Mouse (Mus musculus) right cerebral cortex, adult 2 months (tissue): ENCODE measurements around the gene Gramd1b.

Source experiments
- DNase-seq, 2 experiments: peaks; one replicate each; pipeline ENCODE4 v3.0.0; 2021 to 2022; ENCODE audit warnings: low spot score in 2 of 2

Gramd1b gene

DNA sequence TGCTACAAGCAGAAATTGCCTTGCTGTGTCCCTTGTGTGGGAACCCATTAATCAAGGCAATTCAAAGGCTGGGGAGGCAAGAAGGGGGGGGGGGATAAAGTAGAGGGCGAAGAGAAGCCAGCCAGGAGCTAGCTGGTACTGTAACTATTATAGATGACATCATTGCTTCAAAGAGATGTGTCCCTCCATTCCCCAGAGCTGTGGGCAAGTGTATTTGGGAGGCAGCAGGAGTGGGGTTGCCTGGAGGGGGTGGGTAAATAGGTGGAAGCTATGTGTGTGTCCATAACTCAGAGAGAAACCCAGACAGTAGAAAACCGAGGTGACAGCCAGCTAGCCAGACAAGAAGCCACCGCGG lies 262.5 kb downstream of the Gramd1b start:
- no peak for DNase-seq

DNA sequence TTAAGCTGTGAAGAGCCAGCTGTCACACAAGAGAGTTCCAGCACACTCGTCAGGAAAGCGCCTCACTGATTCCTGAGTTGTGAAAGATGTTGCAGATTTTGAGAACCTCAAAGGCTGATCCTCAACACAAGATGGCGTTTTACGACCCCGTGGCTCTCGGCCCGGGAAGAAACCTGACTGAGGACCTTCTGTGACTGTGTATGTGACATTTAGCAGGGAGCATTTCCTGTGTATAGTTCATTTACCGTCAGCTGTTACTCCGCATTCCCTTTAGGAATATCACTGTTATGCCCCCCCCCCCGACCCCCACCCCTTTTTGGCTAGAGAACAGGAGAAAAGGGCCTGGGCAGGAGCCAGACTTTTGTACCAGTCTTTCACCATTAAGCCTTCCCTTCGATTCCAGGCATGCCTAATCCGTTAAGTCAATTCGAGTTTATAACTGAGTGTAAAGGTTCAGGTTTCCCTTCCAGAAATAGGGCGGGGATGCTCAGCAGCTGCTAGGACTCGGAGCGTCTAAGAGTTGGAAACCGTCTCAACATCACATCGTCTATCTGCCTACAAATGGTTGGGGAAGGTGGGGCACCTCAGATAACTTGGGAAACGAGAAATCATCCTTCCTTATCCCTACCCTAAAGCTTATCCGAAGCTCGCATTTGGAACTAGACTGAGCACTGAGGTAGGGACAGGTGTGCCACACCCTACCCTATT lies 263.0 kb downstream of the Gramd1b start:
- no peak for DNase-seq

DNA sequence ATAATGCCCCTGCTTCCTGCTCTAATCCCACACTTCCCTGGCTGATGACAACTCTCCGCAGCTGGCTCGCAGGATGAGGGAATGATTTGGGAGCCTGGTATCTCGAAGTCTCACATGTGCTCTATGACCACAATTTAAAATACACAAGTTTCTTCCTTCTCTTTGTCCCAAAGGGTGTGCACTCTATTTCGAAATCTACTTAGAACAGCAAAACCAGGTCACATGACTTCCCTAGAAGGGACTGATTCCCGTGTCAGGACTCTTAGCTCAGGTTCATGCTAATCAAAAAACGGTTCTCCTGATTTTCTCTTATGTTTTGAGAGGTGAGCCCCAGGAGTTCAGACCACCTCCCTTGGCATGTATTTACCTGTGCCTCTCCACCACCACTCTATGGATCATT lies 267.3 kb downstream of the Gramd1b start:
- DNase-seq = no peak

DNA sequence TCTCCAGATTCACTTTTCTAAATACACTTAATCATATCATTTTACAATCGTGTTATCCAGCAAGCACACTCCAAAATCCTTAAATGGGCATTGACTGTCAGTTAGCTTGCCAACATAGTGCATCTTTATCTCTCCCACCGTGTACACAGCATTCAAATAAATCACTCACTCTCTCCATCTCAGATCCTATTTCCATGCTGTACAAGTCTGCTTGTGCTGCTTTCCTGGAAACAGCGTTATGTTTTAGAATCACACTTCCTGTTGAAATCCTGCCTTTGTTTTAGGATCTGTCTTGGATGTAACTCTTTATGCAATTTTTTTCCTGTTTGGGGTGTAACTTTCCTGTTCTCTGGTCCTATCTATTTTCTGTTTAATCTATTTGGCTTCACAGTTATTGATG lies 278.7 kb downstream of the Gramd1b start:
- DNase-seq = no peak

DNA sequence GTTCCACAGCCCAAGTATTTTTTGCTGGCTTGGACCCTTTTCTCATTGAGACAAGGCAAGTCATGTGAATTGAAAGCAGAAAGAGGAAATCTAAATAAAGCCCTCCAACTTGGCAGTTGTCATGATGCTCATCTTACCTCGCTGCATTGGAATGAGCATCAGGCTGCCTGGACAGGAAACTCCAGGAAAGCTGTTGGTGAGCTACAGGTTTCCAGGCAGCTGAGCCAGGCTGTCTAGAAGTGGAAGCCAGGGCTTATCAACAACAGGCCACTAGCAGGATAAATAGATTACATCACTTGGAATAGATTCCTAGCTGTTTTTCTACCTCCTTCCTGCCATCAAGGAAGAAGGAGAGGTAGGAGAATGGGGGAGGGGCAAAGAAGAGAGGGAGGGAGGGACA lies 282.1 kb downstream of the Gramd1b start:
- no peak for DNase-seq

DNA sequence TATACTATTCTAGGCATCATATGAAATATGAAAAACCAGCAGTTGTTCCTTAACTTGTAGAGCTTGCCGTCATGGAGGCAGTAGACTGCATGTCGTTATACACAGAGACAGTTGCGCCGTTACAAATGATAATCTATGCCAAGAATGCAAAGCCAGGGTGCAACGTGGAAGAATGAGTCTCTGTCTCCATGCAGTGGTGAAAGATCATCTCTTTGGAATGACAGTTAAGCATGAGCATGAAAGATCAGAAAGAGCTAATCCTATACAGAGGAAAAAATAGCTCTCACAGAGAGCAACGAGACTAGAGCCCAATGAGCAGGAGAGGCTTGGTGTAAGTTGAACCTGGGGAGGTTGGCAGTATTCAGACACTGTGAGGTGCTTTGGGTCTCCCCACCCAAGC lies 284.5 kb downstream of the Gramd1b start:
- no peak for DNase-seq

DNA sequence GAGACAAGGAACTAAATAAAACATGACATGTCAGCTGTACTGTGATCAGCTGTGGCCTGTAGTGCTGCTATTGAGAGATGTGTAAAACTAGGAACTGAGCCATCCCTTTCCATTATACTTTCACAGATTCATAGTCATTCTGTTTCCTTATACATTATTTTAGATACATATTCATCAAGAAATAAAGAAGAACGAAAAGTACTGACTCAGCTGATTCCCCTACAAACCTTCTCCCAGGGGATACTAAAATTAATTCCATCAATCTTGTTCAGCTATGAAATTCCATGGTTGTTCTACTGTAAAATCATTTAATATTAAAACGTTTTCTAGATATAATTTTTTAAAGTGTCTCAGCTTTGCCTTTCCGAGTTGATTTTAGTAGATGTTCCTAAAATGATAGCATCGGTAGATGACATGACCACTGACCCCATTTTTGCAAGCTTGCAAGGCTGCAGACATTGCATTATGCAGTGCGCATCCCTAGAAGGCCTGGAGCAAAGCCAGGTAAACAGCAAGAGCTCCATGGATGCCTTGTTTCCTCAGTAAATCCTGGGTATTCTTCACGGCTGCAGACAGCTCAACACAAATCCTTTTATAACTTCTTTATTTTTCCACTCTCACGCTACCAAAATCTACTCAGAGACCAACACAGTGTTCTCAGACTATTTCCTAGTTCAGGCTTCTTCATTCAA lies 285.1 kb downstream of the Gramd1b start:
- no peak for DNase-seq

DNA sequence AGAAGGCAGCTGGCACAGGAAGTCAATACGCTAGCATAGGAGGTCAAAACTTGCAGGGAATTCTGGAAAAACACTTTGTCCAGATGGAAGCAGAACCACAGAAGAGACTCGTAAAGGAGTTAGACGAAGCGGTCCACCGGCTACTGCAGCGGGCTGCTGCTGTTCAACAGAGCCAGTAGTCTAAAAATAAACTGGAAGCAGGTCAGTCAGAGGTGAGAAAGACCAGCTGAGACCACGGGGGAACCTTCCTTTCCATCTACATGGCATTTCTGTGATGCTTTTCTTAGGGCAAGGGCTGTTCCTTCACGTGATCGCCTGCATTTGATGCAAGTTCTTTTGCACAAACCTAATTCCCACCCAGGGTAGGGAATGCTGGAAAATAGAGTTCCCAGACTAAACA lies 285.7 kb downstream of the Gramd1b start:
- DNase-seq = no peak
